Mouse (Mus musculus): ENCODE measurements around the gene Spdef.

- TF ChIP-seq CTCF (IDR thresholded peaks at IDR 0.05; ENCODE audit: low read depth, low read length) (no peak), POLR2A (IDR thresholded peaks at IDR 0.05; ENCODE audit: extremely low read depth, insufficient read depth, low read length) (no peak)
These were observed 23.1 kb downstream of the Spdef start for GRCm38 (mm10) chr17:27705661-27706060.

All from liver, adult 2 months (tissue).